Mouse (Mus musculus) lung, postnatal 0 days (tissue): ENCODE results near the gene Rbm4b. TPM values are rescaled to one million over a fixed set of nuclear protein-coding genes. Genes with fewer than 3 reads are reported as not detected.
"Not testable (repeated sequence)": the region's sequence is repeated elsewhere in the genome, so short reads cannot be mapped to it uniquely, and the experiment has no call there.

Experiments used
- ATAC-seq: fragments of 200-750 bp; cut with Nextera tagmentation; 2 replicates; pipeline ENCODE4 v1.8.0; 2017; ENCODE audit warnings: moderate library complexity
- DNase-seq: peaks from one replicate; pipeline ENCODE4 v3.0.0-alpha.2; 2016; ENCODE audit warnings: low spot score
- H3K27ac ChIP-seq: fragments of 300-500 bp; sonication (generic); 2 replicates; pipeline ENCODE4 v1.5.1; 2014; ENCODE audit warnings: antibody characterized with exemption, mild to moderate bottlenecking, low read length, mixed read lengths
- H3K27me3 ChIP-seq: fragments of 300-500 bp; sonication (generic); replicated peaks from 2 replicates; pipeline ENCODE4 v1.6.1; 2014; ENCODE audit warnings: low read length, mixed read lengths; ENCODE audit not compliant: insufficient read depth
- H3K36me3 ChIP-seq: fragments of 300-500 bp; sonication (generic); 2 replicates; pipeline ENCODE4 v1.6.1; 2014; ENCODE audit warnings: low read length, mixed read lengths; ENCODE audit not compliant: insufficient read depth
- H3K4me1 ChIP-seq: fragments of 300-500 bp; sonication (generic); 2 replicates; pipeline ENCODE4 v1.6.1; 2014; ENCODE audit warnings: antibody characterized with exemption, low read depth, low read length, mixed read lengths; ENCODE audit not compliant: insufficient read depth
- H3K4me2 ChIP-seq: fragments of 300-500 bp; sonication (generic); replicated peaks from 2 replicates; pipeline ENCODE4 v1.6.1; 2014; ENCODE audit warnings: low read depth, mild to moderate bottlenecking, low read length, moderate library complexity, mixed read lengths
- H3K4me3 ChIP-seq: fragments of 300-500 bp; sonication (generic); 2 replicates; pipeline ENCODE4 v1.5.1; 2014; ENCODE audit warnings: low read depth, low read length
- H3K9ac ChIP-seq: fragments of 300-500 bp; sonication (generic); replicated peaks from 2 replicates; pipeline ENCODE4 v1.6.1; 2014; ENCODE audit warnings: low read depth, mild to moderate bottlenecking
- H3K9me3 ChIP-seq: fragments of 300-500 bp; sonication (generic); 2 replicates; pipeline ENCODE4 v1.6.1; 2016; ENCODE audit warnings: low read length, mixed read lengths
- CTCF ChIP-seq: IDR thresholded peaks from 2 replicates; pipeline ENCODE4 v1.5.1; 2016; ENCODE audit warnings: antibody characterized with exemption, mild to moderate bottlenecking
- EP300 ChIP-seq: IDR thresholded peaks from 2 replicates; pipeline ENCODE4 v1.6.1; 2016; ENCODE audit warnings: antibody characterized with exemption, mild to moderate bottlenecking, control low read depth
- WGBS: fragments of 180-500 bp; shearing (Covaris S2); extraction: QIAGEN DNeasy Blood & Tissue Kit; methylation state at CpG from one replicate; pipeline ENCODE4 v1.1.7; 2014; 5-methylcytosine and 5-hydroxymethylcytosine counted together
- polyA plus RNA-seq: library from polyadenylated mRNA; unstranded; fragments of >200 nt; fragmentation: Nextera tagmentation; extraction: Ambion mirVana; gene quantifications from 2 replicates; pipeline ENCODE4 v1.2.1, GENCODE M21; 2015

Rbm4b gene
- polyA plus RNA-seq, 1 experiment from 2014 or later = 23.4 TPM

DNA sequence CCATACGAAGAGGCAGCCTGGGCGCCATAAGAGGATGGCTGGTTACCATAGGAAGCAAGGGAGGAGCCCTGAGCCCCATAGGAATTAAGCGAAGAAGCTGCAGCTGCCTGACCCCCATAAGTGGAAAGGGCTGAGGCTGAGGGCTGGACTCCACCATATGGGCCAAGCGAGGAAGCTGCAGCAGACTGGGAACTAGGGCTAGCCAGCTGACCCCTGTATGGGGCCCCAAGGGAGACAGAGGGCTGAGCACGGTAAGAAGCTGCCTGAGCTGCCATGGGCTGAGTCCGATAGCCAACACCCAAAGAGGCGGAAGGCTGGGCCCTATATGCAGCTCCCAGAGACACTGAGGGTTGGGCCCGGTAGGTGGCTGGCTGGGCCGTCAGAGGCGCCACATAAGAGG lies 47.0 kb downstream of the Rbm4b start:
- H3K9me3 ChIP-seq = no peaks in the 10 kb centered on the region
- no peak overlapping the region for H3K9ac ChIP-seq
- no peak overlapping the region for H3K27ac ChIP-seq
- H3K36me3 ChIP-seq = peaks cover 21% of the 10 kb centered on the region; the same call in 1 of the 2 replicates
- no peak overlapping the region for H3K4me2 ChIP-seq
- DNase-seq (no peak), ATAC-seq (no peak)
- no peaks in the 10 kb centered on the region for H3K27me3 ChIP-seq
- 84% methylated on average over 10 of the region's 10 CpGs for WGBS
- H3K4me3 ChIP-seq = no peak overlapping the region
- H3K4me1 ChIP-seq = no peaks in the 10 kb centered on the region
- no peak for TF ChIP-seq EP300
- no peak for TF ChIP-seq CTCF

GRCm38 (mm10) chr19:4810309-4810708 lies 54.0 kb downstream of the Rbm4b start:
- Histone ChIP-seq H3K4me1 (peaks cover 8% of the 10 kb centered on the region; the same call in 1 of the 2 replicates), H3K4me3 (peak overlapping the region; percentile 76), H3K4me2 (peak overlapping the region; percentile 85), H3K27me3 (no peaks in the 10 kb centered on the region), H3K36me3 (no peaks in the 10 kb centered on the region), H3K9ac (peak overlapping the region; percentile 63), H3K27ac (peak overlapping the region; percentile 94), H3K9me3 (no peaks in the 10 kb centered on the region)
- TF ChIP-seq EP300 (no peak), CTCF (no peak)
- DNase-seq (no peak), ATAC-seq (no peak)
- WGBS = under 1% methylated on average over 14 of the region's 14 CpGs

DNA sequence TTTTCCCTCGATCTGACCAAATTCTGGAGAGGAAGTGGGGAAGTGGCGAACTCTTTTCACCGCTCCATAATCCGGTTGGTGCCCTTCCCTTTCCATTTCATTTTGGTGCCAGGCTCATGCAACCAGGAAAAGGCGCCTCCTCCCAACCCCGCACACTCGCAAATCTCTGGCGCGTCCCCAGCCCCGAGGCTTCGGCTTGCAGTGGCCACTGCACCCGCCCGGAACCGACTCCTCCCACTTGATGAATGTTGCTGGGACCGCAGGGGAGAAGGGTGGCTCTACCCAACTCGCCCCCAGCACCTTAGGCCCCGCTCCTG lies 54.4 kb downstream of the Rbm4b start:
- DNase-seq = no peak
- Histone ChIP-seq H3K27me3 (no peaks in the 10 kb centered on the region), H3K36me3 (no peaks in the 10 kb centered on the region), H3K9me3 (no peaks in the 10 kb centered on the region), H3K9ac (peak overlapping the region; percentile 63), H3K27ac (peak overlapping the region; percentile 94), H3K4me3 (peak overlapping the region; percentile 76), H3K4me1 (peaks cover 8% of the 10 kb centered on the region; the same call in 1 of the 2 replicates), H3K4me2 (peak overlapping the region; percentile 85)
- ATAC-seq = no peak
- no peak for TF ChIP-seq EP300
- TF ChIP-seq CTCF = no peak
- 0% methylated on average over 16 of the region's 17 CpGs for WGBS

DNA sequence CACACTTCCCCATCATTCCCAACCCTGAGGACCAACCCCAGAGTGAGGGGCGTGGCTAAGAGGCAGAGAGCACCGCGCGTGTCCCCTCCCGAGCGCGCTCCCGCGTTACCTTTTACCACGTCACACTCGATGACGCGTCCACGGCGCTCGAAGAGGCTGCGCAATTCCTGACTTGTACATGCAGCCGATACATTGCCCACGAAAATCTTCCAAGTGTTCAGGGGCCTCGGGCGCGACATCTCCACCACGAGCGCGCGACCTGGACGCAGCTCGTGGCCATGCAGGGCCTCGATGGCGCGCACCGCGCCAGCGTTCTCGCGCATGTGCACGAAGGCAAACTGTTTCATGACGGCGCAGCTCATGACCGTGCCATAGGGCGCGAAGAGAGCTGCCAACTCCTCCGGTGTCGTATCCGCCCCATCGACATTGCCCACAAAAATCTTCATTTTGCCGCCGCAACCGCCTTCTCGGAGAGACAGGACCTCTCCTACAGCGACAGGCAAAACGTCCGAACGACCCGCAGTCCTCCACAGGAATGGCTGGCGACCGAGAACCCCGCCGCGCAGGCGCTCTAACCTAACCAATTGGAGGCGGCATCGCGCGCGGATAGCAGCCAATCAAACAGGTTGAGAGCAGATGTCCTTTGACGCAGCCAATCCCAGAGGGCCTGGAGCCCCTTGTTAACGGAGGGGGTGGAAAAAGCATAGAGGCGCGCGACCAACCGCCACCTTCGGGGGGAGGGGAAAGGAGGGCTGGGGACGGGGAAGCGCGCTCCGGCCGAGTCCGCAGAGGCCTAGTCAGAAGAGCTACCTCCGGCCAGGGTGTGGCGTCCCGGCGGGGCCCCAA lies 55.0 kb downstream of the Rbm4b start, which contains the start of the genes Gm21992 and Rbm14:
Gene Gm21992 (minus strand): TSS at position 550 of the 846 bp plus-strand sequence.
Gene Rbm14 (minus strand): TSS at position 572 of the 846 bp plus-strand sequence.
- TF ChIP-seq CTCF (no peak), EP300 (no peak)
- Histone ChIP-seq H3K4me2 (peak within 1 kb of the TSS; percentile 85), H3K27ac (peak within 1 kb of the TSS; percentile 94), H3K4me3 (peak within 1 kb of the TSS; percentile 76), H3K4me1 (peaks cover 8% of the 10 kb centered on the region; the same call in 1 of the 2 replicates), H3K36me3 (no peaks in the 10 kb centered on the region), H3K9ac (peak within 1 kb of the TSS; percentile 63), H3K9me3 (no peaks in the 10 kb centered on the region), H3K27me3 (no peaks in the 10 kb centered on the region)
- WGBS = under 1% methylated on average over 81 of the region's 83 CpGs
- DNase-seq (peak; percentile 100), ATAC-seq (peak; percentile 99)

DNA sequence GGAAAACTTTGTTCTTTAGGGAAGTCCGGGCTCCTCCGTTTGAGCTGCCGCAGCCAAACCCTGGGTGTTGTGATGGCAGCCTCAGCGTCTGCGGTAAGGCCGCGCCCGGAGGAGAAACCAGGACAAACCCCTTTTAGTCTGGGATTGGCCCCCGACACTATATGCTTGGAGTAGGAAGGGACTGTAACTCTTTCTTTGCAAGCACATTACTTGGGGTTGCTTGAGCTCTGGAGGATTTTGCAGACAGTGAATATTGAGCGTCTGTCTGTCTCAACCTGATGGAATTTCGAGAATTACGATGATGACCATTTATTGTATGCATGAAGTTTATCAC lies 55.6 kb downstream of the Rbm4b start:
- 2% methylated on average over 12 of the region's 12 CpGs for whole genome bisulfite sequencing
- peaks cover 8% of the 10 kb centered on the region; the same call in 1 of the 2 replicates for H3K4me1 ChIP-seq
- H3K4me2 ChIP-seq = peak overlapping the region; percentile 85
- TF ChIP-seq CTCF (no peak), EP300 (no peak)
- H3K27me3 ChIP-seq = no peaks in the 10 kb centered on the region
- peak; percentile 39 for ATAC-seq
- H3K9ac ChIP-seq = peak overlapping the region; percentile 63
- peak overlapping the region; percentile 76 for H3K4me3 ChIP-seq
- DNase-seq = no peak
- no peaks in the 10 kb centered on the region for H3K36me3 ChIP-seq
- H3K9me3 ChIP-seq = no peaks in the 10 kb centered on the region
- peak overlapping the region; percentile 94 for H3K27ac ChIP-seq

GRCm38 (mm10) chr19:4812334-4812949 lies 56.1 kb downstream of the Rbm4b start:
- H3K4me1 ChIP-seq, H3K36me3 ChIP-seq, ATAC-seq, H3K9me3 ChIP-seq, DNase-seq, H3K27me3 ChIP-seq: not testable (repeated sequence)
- peak overlapping the region; percentile 94 for H3K27ac ChIP-seq
- H3K4me3 ChIP-seq = peak overlapping the region; percentile 76; the same call in 1 of the 2 replicates
- peak overlapping the region; percentile 85 for H3K4me2 ChIP-seq
- H3K9ac ChIP-seq = peak overlapping the region; percentile 63; the same call in 1 of the 2 replicates
- WGBS = 70% methylated on average over 8 of the region's 8 CpGs
- peak; percentile 26 for TF ChIP-seq CTCF
